Mouse (Mus musculus) midbrain, embryonic 13.5 days (tissue): ENCODE data around the gene Dmpk. TPM values are rescaled to one million over a fixed set of nuclear protein-coding genes. Genes with fewer than 3 reads are reported as not detected.

Experiments used
- ATAC-seq: fragments of 200-750 bp; cut with Nextera tagmentation; 2 replicates; pipeline ENCODE4 v1.8.0; 2017; ENCODE audit warnings: mild to moderate bottlenecking, moderate TSS enrichment, moderate library complexity
- H3K27ac ChIP-seq: fragments of 300-500 bp; sonication (generic); 2 replicates; pipeline ENCODE4 v1.5.1; 2015; ENCODE audit warnings: inconsistent platforms, mild to moderate bottlenecking, moderate library complexity
- H3K27me3 ChIP-seq: fragments of 300-500 bp; sonication (generic); 2 replicates; pipeline ENCODE4 v1.6.1; 2015; ENCODE audit warnings: mild to moderate bottlenecking, inconsistent platforms
- H3K36me3 ChIP-seq: fragments of 300-500 bp; sonication (generic); 2 replicates; pipeline ENCODE4 v1.6.1; 2015; ENCODE audit warnings: mild to moderate bottlenecking, inconsistent platforms
- H3K4me1 ChIP-seq: fragments of 300-500 bp; sonication (generic); replicated peaks from 2 replicates; pipeline ENCODE4 v1.6.1; 2015; ENCODE audit warnings: inconsistent platforms
- H3K4me2 ChIP-seq: fragments of 300-500 bp; sonication (generic); replicated peaks from 2 replicates; pipeline ENCODE4 v1.6.1; 2015; ENCODE audit warnings: moderate library complexity, mild to moderate bottlenecking, inconsistent platforms
- H3K4me3 ChIP-seq: fragments of 300-500 bp; sonication (generic); replicated peaks from 2 replicates; pipeline ENCODE4 v1.5.1; 2015; ENCODE audit warnings: mild to moderate bottlenecking, inconsistent platforms
- H3K9ac ChIP-seq: fragments of 300-500 bp; sonication (generic); replicated peaks from 2 replicates; pipeline ENCODE4 v1.6.1; 2015; ENCODE audit warnings: mild to moderate bottlenecking, inconsistent platforms
- H3K9me3 ChIP-seq: fragments of 300-500 bp; sonication (generic); 2 replicates; pipeline ENCODE4 v1.6.1; 2016; ENCODE audit warnings: mild to moderate bottlenecking, inconsistent platforms
- WGBS: fragments of 180-500 bp; shearing (Covaris S2); methylation state at CpG from one replicate; pipeline ENCODE4 v1.1.7; 2015; 5-methylcytosine and 5-hydroxymethylcytosine counted together
- polyA plus RNA-seq: library from polyadenylated mRNA; unstranded; fragments of >200 nt; fragmentation: Nextera tagmentation; extraction: Ambion mirVana; gene quantifications from 2 replicates; pipeline ENCODE4 v1.2.1, GENCODE M21; 2015

Dmpk gene
- polyA plus RNA-seq, 1 experiment from 2014 or later: 15.6 TPM

GRCm38 (mm10) chr7:19091913-19092312 lies 8.3 kb downstream of the Dmpk start:
- ATAC-seq: no peak
- H3K27me3 ChIP-seq: peaks cover 38% of the 10 kb centered on the region
- peaks cover 48% of the 10 kb centered on the region for H3K36me3 ChIP-seq
- WGBS: 23% methylated on average over 12 of the region's 17 CpGs
- no peaks in the 10 kb centered on the region for H3K9me3 ChIP-seq
- H3K4me2 ChIP-seq: peak overlapping the region; percentile 98; the same call in 1 of the 2 replicates
- H3K4me1 ChIP-seq: peaks cover 51% of the 10 kb centered on the region
- peak overlapping the region; percentile 39; the same call in 1 of the 2 replicates for H3K27ac ChIP-seq
- peak overlapping the region; percentile 11; the same call in 1 of the 2 replicates for H3K9ac ChIP-seq
- H3K4me3 ChIP-seq: 0 out of 2 replicates have a peak overlapping the region, but pooled peaks have one; percentile 63

- peak overlapping the region; percentile 63 for H3K4me3 ChIP-seq
- ATAC-seq: peak; percentile 59
- H3K4me1 ChIP-seq: peaks cover 55% of the 10 kb centered on the region
- 4% methylated on average over 37 of the region's 38 CpGs for WGBS
- peak overlapping the region; percentile 98 for H3K4me2 ChIP-seq
- H3K9ac ChIP-seq: peak overlapping the region; percentile 11; the same call in 1 of the 2 replicates
- H3K27ac ChIP-seq: peak overlapping the region; percentile 82; the same call in 1 of the 2 replicates
- H3K36me3 ChIP-seq: peaks cover 41% of the 10 kb centered on the region
- H3K27me3 ChIP-seq: peaks cover 38% of the 10 kb centered on the region
- no peaks in the 10 kb centered on the region for H3K9me3 ChIP-seq
Measured at GRCm38 (mm10) chr7:19092381-19093173, 8.9 kb downstream of the Dmpk start.

- H3K4me3 ChIP-seq: peak overlapping the region; percentile 63
- H3K36me3 ChIP-seq: peaks cover 35% of the 10 kb centered on the region
- peak overlapping the region; percentile 82 for H3K27ac ChIP-seq
- H3K4me2 ChIP-seq: peak overlapping the region; percentile 98
- WGBS: 2% methylated on average over 9 of the region's 15 CpGs
- no peak overlapping the region for H3K9ac ChIP-seq
- no peaks in the 10 kb centered on the region for H3K9me3 ChIP-seq
- peaks cover 55% of the 10 kb centered on the region for H3K4me1 ChIP-seq
- peaks cover 38% of the 10 kb centered on the region for H3K27me3 ChIP-seq
- ATAC-seq: peak; percentile 44
Measured at GRCm38 (mm10) chr7:19093174-19093521, 9.5 kb downstream of the Dmpk start.

GRCm38 (mm10) chr7:19093537-19094385 lies 10.1 kb downstream of the Dmpk start:
- Histone ChIP-seq H3K9me3 (no peaks in the 10 kb centered on the region), H3K4me3 (peak overlapping the region; percentile 63), H3K9ac (peak overlapping the region; percentile 72), H3K4me2 (peak overlapping the region; percentile 98), H3K4me1 (peaks cover 55% of the 10 kb centered on the region), H3K36me3 (peaks cover 29% of the 10 kb centered on the region), H3K27ac (peak overlapping the region; percentile 82), H3K27me3 (peaks cover 38% of the 10 kb centered on the region)
- peak; percentile 75 for ATAC-seq
- under 1% methylated on average over 45 of the region's 45 CpGs for WGBS

- H3K4me3 ChIP-seq: peak within 1 kb of the TSS; percentile 63
- peaks cover 38% of the 10 kb centered on the region for H3K27me3 ChIP-seq
- H3K27ac ChIP-seq: peak within 1 kb of the TSS; percentile 82
- no peaks in the 10 kb centered on the region for H3K9me3 ChIP-seq
- under 1% methylated on average over 27 of the region's 36 CpGs for WGBS
- peak within 1 kb of the TSS; percentile 98 for H3K4me2 ChIP-seq
- peaks cover 26% of the 10 kb centered on the region for H3K36me3 ChIP-seq
- peak within 1 kb of the TSS; percentile 72 for H3K9ac ChIP-seq
- H3K4me1 ChIP-seq: peaks cover 55% of the 10 kb centered on the region
- ATAC-seq: no peak
Measured at GRCm38 (mm10) chr7:19094471-19094825, 10.8 kb downstream of the Dmpk start, which contains the start of gene Six5. Six5 (plus strand) TSS chr7:19094594.

- H3K4me2 ChIP-seq: peak overlapping the region; percentile 98
- H3K36me3 ChIP-seq: peaks cover 20% of the 10 kb centered on the region
- peak overlapping the region; percentile 63 for H3K4me3 ChIP-seq
- peaks cover 55% of the 10 kb centered on the region for H3K4me1 ChIP-seq
- ATAC-seq: peak; percentile 3; the same call in 1 of the 2 replicates
- peak overlapping the region; percentile 72 for H3K9ac ChIP-seq
- peaks cover 35% of the 10 kb centered on the region for H3K27me3 ChIP-seq
- no peaks in the 10 kb centered on the region for H3K9me3 ChIP-seq
- WGBS: under 1% methylated on average over 84 of the region's 87 CpGs
- H3K27ac ChIP-seq: peak overlapping the region; percentile 82
Measured at GRCm38 (mm10) chr7:19094826-19095750, 11.4 kb downstream of the Dmpk start.

GRCm38 (mm10) chr7:19095751-19096110 lies 12.1 kb downstream of the Dmpk start:
- Histone ChIP-seq H3K4me3 (peak overlapping the region; percentile 63), H3K9ac (peak overlapping the region; percentile 72), H3K4me2 (peak overlapping the region; percentile 98), H3K9me3 (no peaks in the 10 kb centered on the region), H3K4me1 (peaks cover 55% of the 10 kb centered on the region), H3K27ac (peak overlapping the region; percentile 82), H3K27me3 (peaks cover 29% of the 10 kb centered on the region), H3K36me3 (peaks cover 14% of the 10 kb centered on the region)
- ATAC-seq: no peak
- WGBS: under 1% methylated on average over 19 of the region's 19 CpGs

- H3K27ac ChIP-seq: no peak overlapping the region
- H3K4me1 ChIP-seq: peaks cover 55% of the 10 kb centered on the region
- peak overlapping the region; percentile 72 for H3K9ac ChIP-seq
- 60% methylated on average over 5 of the region's 5 CpGs for WGBS
- H3K4me3 ChIP-seq: peak overlapping the region; percentile 63
- H3K4me2 ChIP-seq: peak overlapping the region; percentile 98
- H3K27me3 ChIP-seq: peaks cover 21% of the 10 kb centered on the region
- peaks cover 7% of the 10 kb centered on the region for H3K36me3 ChIP-seq
- ATAC-seq: no peak
- no peaks in the 10 kb centered on the region for H3K9me3 ChIP-seq
Measured at GRCm38 (mm10) chr7:19096421-19096976, 12.8 kb downstream of the Dmpk start.

GRCm38 (mm10) chr7:19097217-19097616 lies 13.6 kb downstream of the Dmpk start:
- no peak overlapping the region for H3K4me3 ChIP-seq
- H3K4me2 ChIP-seq: no peak overlapping the region
- peaks cover 50% of the 10 kb centered on the region for H3K4me1 ChIP-seq
- 64% methylated on average over 2 of the region's 2 CpGs for WGBS
- peaks cover 14% of the 10 kb centered on the region for H3K27me3 ChIP-seq
- H3K36me3 ChIP-seq: no peaks in the 10 kb centered on the region
- no peak overlapping the region for H3K27ac ChIP-seq
- no peak for ATAC-seq
- no peaks in the 10 kb centered on the region for H3K9me3 ChIP-seq
- H3K9ac ChIP-seq: no peak overlapping the region

GRCm38 (mm10) chr7:19097863-19098262 lies 14.2 kb downstream of the Dmpk start:
- no peak overlapping the region for H3K27ac ChIP-seq
- H3K4me3 ChIP-seq: no peak overlapping the region
- no peak for ATAC-seq
- H3K36me3 ChIP-seq: no peaks in the 10 kb centered on the region
- peaks cover 44% of the 10 kb centered on the region for H3K4me1 ChIP-seq
- H3K9me3 ChIP-seq: no peaks in the 10 kb centered on the region
- H3K27me3 ChIP-seq: peaks cover 10% of the 10 kb centered on the region; the same call in 1 of the 2 replicates
- H3K9ac ChIP-seq: no peak overlapping the region
- H3K4me2 ChIP-seq: no peak overlapping the region

GRCm38 (mm10) chr7:19098811-19099210 lies 15.2 kb downstream of the Dmpk start:
- ATAC-seq: no peak
- no peak overlapping the region; the same call in 1 of the 2 replicates for H3K9ac ChIP-seq
- no peaks in the 10 kb centered on the region for H3K9me3 ChIP-seq
- H3K4me2 ChIP-seq: no peak overlapping the region
- no peaks in the 10 kb centered on the region for H3K36me3 ChIP-seq
- 61% methylated on average over 7 of the region's 7 CpGs for WGBS
- H3K27ac ChIP-seq: no peak overlapping the region
- peaks cover 34% of the 10 kb centered on the region for H3K4me1 ChIP-seq
- H3K4me3 ChIP-seq: no peak overlapping the region
- H3K27me3 ChIP-seq: peaks cover 10% of the 10 kb centered on the region; the same call in 1 of the 2 replicates
